Mouse (Mus musculus) c-Kit-positive CD71-negative TER-119-negative erythroid progenitor cells, embryonic 14.5 days (primary cell): ENCODE data around the gene Cpn2.

ENCODE experiments used
- DNase-seq: peaks from one replicate; pipeline ENCODE4 v3.0.0-alpha.2; 2013; ENCODE audit warnings: low read depth

Gene Cpn2

GRCm38 (mm10) chr16:30267359-30267758, at the start of gene Cpn2:
Gene Cpn2 (minus strand): TSS chr16:30267499.
- DNase-seq: no peak

- DNase-seq: no peak
These were observed 46.9 kb upstream of the Cpn2 start for GRCm38 (mm10) chr16:30314236-30314635.

GRCm38 (mm10) chr16:30310647-30311046, 43.3 kb upstream of the Cpn2 start, which contains the start of gene Gp5:
Gene Gp5 (minus strand): TSS chr16:30310779.
- DNase-seq: no peak

- DNase-seq: no peak
These were observed 42.8 kb upstream of the Cpn2 start for GRCm38 (mm10) chr16:30310171-30310515.

- DNase-seq: no peak
These were observed 42.3 kb upstream of the Cpn2 start for GRCm38 (mm10) chr16:30309395-30310170.

- no peak for DNase-seq
These were observed 41.5 kb upstream of the Cpn2 start for GRCm38 (mm10) chr16:30308616-30309394.

- DNase-seq: no peak
These were observed 40.8 kb upstream of the Cpn2 start for GRCm38 (mm10) chr16:30307961-30308615.

- no peak for DNase-seq
These were observed 40.0 kb upstream of the Cpn2 start for GRCm38 (mm10) chr16:30307306-30307705.

- DNase-seq: no peak
These were observed 38.8 kb upstream of the Cpn2 start for GRCm38 (mm10) chr16:30306102-30306501.

GRCm38 (mm10) chr16:30304236-30304635, 36.9 kb upstream of the Cpn2 start:
- no peak for DNase-seq

GRCm38 (mm10) chr16:30303411-30303810, 36.1 kb upstream of the Cpn2 start:
- no peak for DNase-seq

- no peak for DNase-seq
These were observed 35.4 kb upstream of the Cpn2 start for GRCm38 (mm10) chr16:30302686-30303085.

GRCm38 (mm10) chr16:30299711-30300277, 32.5 kb upstream of the Cpn2 start:
- DNase-seq: no peak

- DNase-seq: no peak
These were observed 30.2 kb upstream of the Cpn2 start for GRCm38 (mm10) chr16:30297450-30297849.

GRCm38 (mm10) chr16:30296601-30297275, 29.4 kb upstream of the Cpn2 start:
- no peak for DNase-seq

GRCm38 (mm10) chr16:30295106-30295505, 27.8 kb upstream of the Cpn2 start:
- DNase-seq: no peak

- DNase-seq: no peak
These were observed 23.1 kb upstream of the Cpn2 start for GRCm38 (mm10) chr16:30290436-30290835.

GRCm38 (mm10) chr16:30285701-30286100, 18.4 kb upstream of the Cpn2 start:
- DNase-seq: no peak

GRCm38 (mm10) chr16:30283743-30284337, 16.5 kb upstream of the Cpn2 start:
- no peak for DNase-seq

GRCm38 (mm10) chr16:30282844-30283495, 15.7 kb upstream of the Cpn2 start, which contains the start of gene Lrrc15:
Gene Lrrc15 (minus strand): TSS chr16:30283256.
- DNase-seq: no peak
